13 mouse cellular contexts compared by ENCODE assay signal in the genomic region with DNA sequence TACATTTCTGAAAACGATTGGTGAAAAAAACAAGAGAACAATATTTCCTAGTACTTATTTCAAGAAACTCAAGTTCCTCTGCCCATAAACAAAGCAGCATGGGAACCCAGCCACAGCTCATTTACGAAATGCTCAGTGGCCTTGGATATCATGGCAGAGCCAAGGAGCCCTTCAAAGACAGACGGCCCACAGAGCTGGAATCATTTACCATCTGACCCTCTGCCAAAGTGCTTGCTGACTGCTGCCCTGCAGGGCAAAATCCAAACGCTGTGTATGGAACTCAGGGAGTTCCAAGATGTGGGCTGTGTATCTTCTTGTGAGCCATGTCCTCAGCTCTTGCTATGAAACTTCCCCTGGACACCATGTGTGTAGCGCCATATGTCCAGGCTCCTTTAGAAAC. TPM values are rescaled to one million over a fixed set of nuclear protein-coding genes. Genes with fewer than 3 reads are reported as not detected.
DNase-seq lines count a peak whose midpoint lies in the region; ATAC-seq lines count a peak whose summit lies in the region.
"Had no signal": no experiment of that assay in that cellular context is flagged by ENCODE, and none has a peak within 500 bp of the region (broad histone marks: within the 10 kb centered on the region; RNA-seq: fewer than 3 reads in every experiment).

No protein-coding gene starts in this region.

- H3K4me2 ChIP-seq in intestine, embryonic 14.5 days (ENCODE audit: low read length), result no peak overlapping the region
- H3K4me2 ChIP-seq in intestine, embryonic 15.5 days (replicated peaks), result no peak overlapping the region
- H3K4me2 ChIP-seq: hindbrain, embryonic 15.5 days had no signal

- no peaks in the 10 kb centered on the region for H3K36me3 ChIP-seq in intestine, embryonic 14.5 days (ENCODE audit: control insufficient read depth, insufficient read depth, low read length)
- H3K36me3 ChIP-seq in intestine, embryonic 15.5 days, result no peaks in the 10 kb centered on the region
- H3K36me3 ChIP-seq: hindbrain, embryonic 15.5 days; limb, embryonic 10.5 days had no signal

- H3K4me3 ChIP-seq in intestine, embryonic 14.5 days (ENCODE audit: low read depth, low read length), result no peak overlapping the region
- no peak overlapping the region for H3K4me3 ChIP-seq in intestine, embryonic 15.5 days (replicated peaks)
- H3K4me3 ChIP-seq: hindbrain, embryonic 15.5 days; limb, embryonic 10.5 days had no signal

- H3K27ac ChIP-seq in intestine, embryonic 14.5 days (ENCODE audit: low read depth), result peak overlapping the region; percentile 16; the same call in 1 of the 2 replicates
- no peak overlapping the region for H3K27ac ChIP-seq in intestine, embryonic 15.5 days
- H3K27ac ChIP-seq: hindbrain, embryonic 15.5 days; limb, embryonic 10.5 days had no signal

- DNase-seq in cerebellum, adult 11-12 months, result peak; percentile 3
- DNase-seq in cerebellum, adult 9-11 months, result no peak
- DNase-seq in intestine, embryonic 14.5 days (ENCODE audit: low spot score), result no peak
- DNase-seq in adrenal gland, postnatal 10 days, result peak; percentile 64
- DNase-seq in kidney, adult 8-10 months, result peak; percentile 84 to 90
- no peak for DNase-seq in urinary bladder, adult 18-20 months (ENCODE audit: low spot score in 2 of 2)
- no peak for DNase-seq in thymus, postnatal 36 days
- DNase-seq: layer of hippocampus, adult 9-11 months; right cerebral cortex, postnatal 14 days had no signal

- 72% methylated on average over 5 of the region's 5 CpGs for WGBS in intestine, embryonic 14.5 days
- 73% methylated on average over 5 of the region's 5 CpGs for WGBS in intestine, embryonic 15.5 days

- H3K9ac ChIP-seq in intestine, embryonic 14.5 days (ENCODE audit: low read length), result no peak overlapping the region
- H3K9ac ChIP-seq in intestine, embryonic 15.5 days, result no peak overlapping the region
- H3K9ac ChIP-seq: hindbrain, embryonic 15.5 days had no signal

- ATAC-seq in intestine, embryonic 14.5 days (replicated peaks; ENCODE audit: low FRiP score, low TSS enrichment, low read depth), result no peak
- ATAC-seq in intestine, embryonic 15.5 days, result no peak

- no peaks in the 10 kb centered on the region for H3K27me3 ChIP-seq in intestine, embryonic 14.5 days (replicated peaks; ENCODE audit: control insufficient read depth, insufficient read depth, low read length)
- no peaks in the 10 kb centered on the region for H3K27me3 ChIP-seq in intestine, embryonic 15.5 days (replicated peaks)
- H3K27me3 ChIP-seq: hindbrain, embryonic 15.5 days had no signal

- H3K9me3 ChIP-seq in intestine, embryonic 14.5 days (ENCODE audit: control insufficient read depth, low read length), result no peaks in the 10 kb centered on the region
- H3K9me3 ChIP-seq in intestine, embryonic 15.5 days, result no peaks in the 10 kb centered on the region
- H3K9me3 ChIP-seq: hindbrain, embryonic 15.5 days; limb, embryonic 10.5 days had no signal

- peaks cover 15% of the 10 kb centered on the region for H3K4me1 ChIP-seq in intestine, embryonic 14.5 days (replicated peaks; ENCODE audit: control insufficient read depth, insufficient read depth, low read length)
- 0 out of 2 replicates have a peak, but pooled peaks cover 6% of the 10 kb centered on the region for H3K4me1 ChIP-seq in intestine, embryonic 15.5 days (replicated peaks)
- H3K4me1 ChIP-seq: limb, embryonic 10.5 days had no signal

RNA-seq across cellular contexts. Expression of gene Cobl, which starts 38.0 kb away (rescaled TPM):
- 11.6 and 13.1 TPM in 2 replicates for polyA plus RNA-seq in intestine, embryonic 14.5 days (2014; fragmentation: Nextera tagmentation; extraction: Ambion mirVana)
- 9.0 and 9.3 TPM in 2 replicates for polyA plus RNA-seq in intestine, embryonic 15.5 days (2015; fragmentation: Nextera tagmentation; extraction: Ambion mirVana)
- 10 to 100 TPM in 1 of 2 experiments, 1 to 10 TPM in 1; 9.1 to 16.1 TPM for total RNA-seq in adrenal gland, postnatal 10 days (2021)
- total RNA-seq: monocyte, adult 5-6 weeks had no signal

Comparison
In these comparisons a context has a peak if more than half of its experiments do, and no peak if none do; other contexts are left out.
1. DNase-seq: peak in cerebellum, adult 11-12 months (single experiment), adrenal gland, postnatal 10 days (single experiment) and kidney, adult 8-10 months (2 of 2); none in cerebellum, adult 9-11 months (single experiment), intestine, embryonic 14.5 days (single experiment), urinary bladder, adult 18-20 months (0 of 2) and thymus, postnatal 36 days (0 of 2).